Mouse (Mus musculus): ENCODE measurements around the gene Lin28a. TPM values are rescaled to one million over a fixed set of nuclear protein-coding genes. Genes with fewer than 3 reads are reported as not detected.

Gene Lin28a
- polyA plus RNA-seq, 1 experiment: not detected

DNA sequence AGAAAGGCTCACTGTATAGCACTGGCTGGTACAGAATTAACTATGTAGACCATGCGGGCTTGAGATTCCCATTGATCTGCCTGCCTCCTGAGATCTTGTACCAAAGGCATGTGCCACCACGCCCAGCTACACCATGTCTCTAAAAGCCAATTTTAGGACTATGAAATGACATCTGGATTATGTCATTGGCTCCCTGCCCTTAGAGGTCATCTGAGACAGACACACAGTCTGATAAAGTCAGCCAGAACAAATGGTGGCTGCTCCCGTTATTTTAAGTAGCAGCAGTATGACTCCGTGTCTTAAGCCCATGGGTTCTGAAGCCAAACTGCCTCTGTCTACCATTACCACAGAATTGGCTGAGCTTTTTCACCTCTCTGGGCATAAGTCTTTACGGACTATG is 38.1 kb downstream of the Lin28a start:
- Histone ChIP-seq H3K4me1 (ENCODE audit: control insufficient read depth, insufficient read depth, low read length) (no peaks in the 10 kb centered on the region), H3K4me3 (ENCODE audit: insufficient read depth, low read depth, low read length) (no peak overlapping the region), H3K27ac (ENCODE audit: insufficient read depth, low read depth, low read length) (no peak overlapping the region), H3K27me3 (replicated peaks; ENCODE audit: control insufficient read depth, insufficient read depth, low read length) (no peaks in the 10 kb centered on the region), H3K36me3 (ENCODE audit: control insufficient read depth, insufficient read depth, low read length) (no peaks in the 10 kb centered on the region; the same call in 1 of the 2 replicates)
- DNase-seq: no peak
- 85% methylated on average over 5 of the region's 5 CpGs for whole genome bisulfite sequencing
- no peak for TF ChIP-seq POLR2A (IDR thresholded peaks at IDR 0.05; ENCODE audit: low read depth, low read length)
- no peak for TF ChIP-seq CTCF (conservative IDR thresholded peaks at IDR 0.05; ENCODE audit: insufficient read depth, insufficient read length, low read depth, low read length)

DNA sequence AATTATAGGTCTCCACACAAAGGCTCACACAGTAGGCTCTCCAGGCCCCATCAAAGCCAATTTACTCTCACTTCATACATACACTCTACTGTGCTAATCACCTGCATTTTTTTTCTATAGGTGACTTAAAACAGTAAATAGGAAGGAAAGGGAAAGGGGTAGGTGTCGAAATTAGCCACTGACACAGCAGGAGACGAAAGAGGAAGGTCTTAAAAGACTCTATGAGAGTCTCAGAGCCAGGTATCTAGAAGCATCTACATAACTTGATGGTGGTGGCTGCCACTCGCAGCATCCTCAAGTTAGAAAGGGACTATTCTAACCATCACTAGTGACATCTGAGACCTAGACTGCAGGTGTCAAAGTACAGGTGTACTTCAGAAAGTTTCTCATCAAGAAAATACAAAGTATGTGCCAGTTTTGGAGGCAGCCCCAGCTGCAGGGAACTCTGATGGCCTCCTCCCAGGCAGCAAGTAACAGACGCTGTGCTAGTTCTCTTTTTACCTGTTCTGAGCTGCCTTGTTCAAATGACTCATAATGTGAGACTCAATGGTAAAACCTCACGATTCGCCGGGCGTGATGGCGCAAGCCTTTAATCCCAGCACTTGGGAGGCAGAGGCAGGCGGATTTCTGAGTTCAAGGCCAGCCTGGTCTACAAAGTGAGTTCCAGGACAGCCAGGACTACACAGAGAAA is 40.5 kb downstream of the Lin28a start:
- Histone ChIP-seq H3K36me3 (ENCODE audit: control insufficient read depth, insufficient read depth, low read length) (no peaks in the 10 kb centered on the region; the same call in 1 of the 2 replicates), H3K27me3 (replicated peaks; ENCODE audit: control insufficient read depth, insufficient read depth, low read length) (no peaks in the 10 kb centered on the region), H3K4me3 (ENCODE audit: insufficient read depth, low read depth, low read length) (no peak overlapping the region), H3K4me1 (ENCODE audit: control insufficient read depth, insufficient read depth, low read length) (no peaks in the 10 kb centered on the region), H3K27ac (ENCODE audit: insufficient read depth, low read depth, low read length) (no peak overlapping the region)
- DNase-seq: no peak
- WGBS: 96% methylated on average over 10 of the region's 10 CpGs
- TF ChIP-seq CTCF (conservative IDR thresholded peaks at IDR 0.05; ENCODE audit: insufficient read depth, insufficient read length, low read depth, low read length) (no peak), POLR2A (IDR thresholded peaks at IDR 0.05; ENCODE audit: low read depth, low read length) (no peak)

DNA sequence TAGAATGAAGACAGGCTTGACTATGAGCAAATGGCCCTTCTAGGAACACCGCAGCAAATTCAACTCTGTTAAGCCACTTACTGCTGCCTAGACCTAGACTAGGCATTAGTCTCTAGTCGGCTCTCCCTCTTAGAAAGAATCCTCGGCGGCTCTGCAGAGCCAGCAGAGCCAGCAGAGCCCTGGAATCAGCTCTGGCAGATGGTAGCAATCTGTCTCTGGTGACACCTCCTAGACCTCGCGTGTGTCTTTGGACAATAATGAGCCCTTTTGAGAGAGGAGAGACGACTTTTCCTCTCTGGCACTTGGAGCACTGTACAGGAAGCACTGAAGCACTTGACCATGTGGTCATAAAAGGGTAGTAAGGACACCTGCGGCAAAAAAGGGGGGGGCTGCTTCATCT is 46.9 kb downstream of the Lin28a start:
- no peak overlapping the region for H3K4me3 ChIP-seq (ENCODE audit: insufficient read depth, low read depth, low read length)
- TF ChIP-seq POLR2A (IDR thresholded peaks at IDR 0.05; ENCODE audit: low read depth, low read length): no peak
- no peak for TF ChIP-seq CTCF (conservative IDR thresholded peaks at IDR 0.05; ENCODE audit: insufficient read depth, insufficient read length, low read depth, low read length)
- 65% methylated on average over 8 of the region's 8 CpGs for WGBS
- no peaks in the 10 kb centered on the region for H3K36me3 ChIP-seq (ENCODE audit: control insufficient read depth, insufficient read depth, low read length)
- H3K27ac ChIP-seq (ENCODE audit: insufficient read depth, low read depth, low read length): no peak overlapping the region
- H3K27me3 ChIP-seq (replicated peaks; ENCODE audit: control insufficient read depth, insufficient read depth, low read length): no peaks in the 10 kb centered on the region
- peaks cover 2% of the 10 kb centered on the region; the same call in 1 of the 2 replicates for H3K4me1 ChIP-seq (ENCODE audit: control insufficient read depth, insufficient read depth, low read length)
- DNase-seq: no peak

DNA sequence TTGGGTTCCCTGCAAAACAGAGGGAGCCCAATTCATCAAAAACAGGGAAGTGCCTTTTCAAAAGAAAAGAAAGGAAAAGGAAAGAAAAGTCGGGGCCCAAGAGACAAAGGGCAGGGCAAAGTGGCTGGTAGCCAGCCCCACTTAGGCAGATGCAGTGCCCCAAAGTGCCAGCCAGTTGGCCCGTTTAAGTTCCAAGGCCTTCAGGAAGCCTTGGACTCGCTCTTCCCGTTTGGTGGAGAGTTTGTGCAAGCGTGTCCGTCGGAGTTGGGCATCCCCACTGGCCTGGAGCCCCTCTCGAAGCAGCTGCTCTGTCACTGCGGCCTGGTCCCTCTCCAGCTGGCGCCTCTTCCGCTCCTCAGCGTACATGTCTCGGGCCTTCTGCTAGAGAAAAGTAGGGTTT is 47.8 kb downstream of the Lin28a start:
- no peaks in the 10 kb centered on the region for H3K36me3 ChIP-seq (ENCODE audit: control insufficient read depth, insufficient read depth, low read length)
- no peak for DNase-seq
- H3K4me3 ChIP-seq (ENCODE audit: insufficient read depth, low read depth, low read length): no peak overlapping the region
- H3K4me1 ChIP-seq (ENCODE audit: control insufficient read depth, insufficient read depth, low read length): peaks cover 4% of the 10 kb centered on the region; the same call in 1 of the 2 replicates
- TF ChIP-seq CTCF (conservative IDR thresholded peaks at IDR 0.05; ENCODE audit: insufficient read depth, insufficient read length, low read depth, low read length) (no peak), POLR2A (IDR thresholded peaks at IDR 0.05; ENCODE audit: low read depth, low read length) (no peak)
- no peaks in the 10 kb centered on the region for H3K27me3 ChIP-seq (replicated peaks; ENCODE audit: control insufficient read depth, insufficient read depth, low read length)
- 84% methylated on average over 13 of the region's 13 CpGs for WGBS
- no peak overlapping the region for H3K27ac ChIP-seq (ENCODE audit: insufficient read depth, low read depth, low read length)

DNA sequence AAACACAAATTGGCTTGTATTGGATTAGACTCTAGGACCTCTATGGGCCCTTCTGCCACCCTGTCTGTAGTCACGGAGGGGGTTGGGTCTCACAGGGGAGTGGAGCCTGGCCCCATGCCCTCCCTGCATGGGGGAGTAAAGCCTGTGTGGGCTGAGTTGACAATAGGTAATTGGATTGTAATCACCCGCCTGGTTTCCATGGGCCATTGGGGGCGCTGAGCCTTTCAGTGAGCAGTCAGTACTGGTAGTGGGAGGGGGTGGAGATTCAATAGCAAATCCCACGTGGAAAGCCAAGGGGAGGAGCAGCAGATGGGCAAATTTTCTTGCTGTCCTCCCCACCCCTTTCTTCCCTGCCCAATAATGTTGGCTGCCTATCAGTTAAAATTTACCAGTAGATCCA is 48.4 kb downstream of the Lin28a start:
- Histone ChIP-seq H3K36me3 (ENCODE audit: control insufficient read depth, insufficient read depth, low read length) (no peaks in the 10 kb centered on the region; the same call in 1 of the 2 replicates), H3K27ac (ENCODE audit: insufficient read depth, low read depth, low read length) (no peak overlapping the region), H3K4me1 (ENCODE audit: control insufficient read depth, insufficient read depth, low read length) (peaks cover 4% of the 10 kb centered on the region; the same call in 1 of the 2 replicates), H3K4me3 (ENCODE audit: insufficient read depth, low read depth, low read length) (no peak overlapping the region), H3K27me3 (replicated peaks; ENCODE audit: control insufficient read depth, insufficient read depth, low read length) (no peaks in the 10 kb centered on the region)
- 58% methylated on average over 4 of the region's 4 CpGs for WGBS
- DNase-seq: no peak
- no peak for TF ChIP-seq CTCF (conservative IDR thresholded peaks at IDR 0.05; ENCODE audit: insufficient read depth, insufficient read length, low read depth, low read length)
- TF ChIP-seq POLR2A (IDR thresholded peaks at IDR 0.05; ENCODE audit: low read depth, low read length): no peak

DNA sequence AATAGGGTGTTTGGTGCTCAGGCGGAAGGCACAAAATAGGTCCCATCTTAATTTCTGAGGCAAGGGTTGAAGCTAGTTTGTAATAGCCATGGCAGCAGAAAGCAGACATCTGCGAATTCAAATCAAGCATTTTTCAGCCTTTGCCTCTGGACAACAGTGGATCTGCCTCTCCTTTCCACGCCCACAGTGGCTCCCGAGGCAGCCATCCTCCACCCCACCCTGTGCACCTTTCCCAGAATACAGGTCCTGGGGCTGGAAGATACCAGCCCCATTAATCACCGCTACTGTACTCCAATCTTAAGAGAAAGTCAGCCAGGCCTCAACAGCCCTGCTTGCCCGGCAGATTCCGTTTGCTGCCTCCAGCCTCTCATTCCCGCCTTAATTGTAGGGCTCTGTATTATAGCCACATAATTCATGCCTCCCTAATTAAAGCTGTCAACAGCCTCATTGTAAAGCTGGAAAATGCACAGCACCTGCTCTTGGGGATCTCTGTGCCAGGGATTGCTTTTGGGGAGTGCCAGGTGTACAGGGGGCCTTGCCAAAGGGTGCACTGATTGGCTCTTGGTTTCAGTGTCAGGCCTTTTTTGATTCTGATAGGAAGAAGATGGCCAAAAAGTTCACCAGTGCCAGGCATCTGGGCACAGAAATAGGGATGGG is 49.4 kb downstream of the Lin28a start:
- Histone ChIP-seq H3K27ac (ENCODE audit: insufficient read depth, low read depth, low read length) (no peak overlapping the region), H3K36me3 (ENCODE audit: control insufficient read depth, insufficient read depth, low read length) (no peaks in the 10 kb centered on the region; the same call in 1 of the 2 replicates), H3K27me3 (replicated peaks; ENCODE audit: control insufficient read depth, insufficient read depth, low read length) (no peaks in the 10 kb centered on the region), H3K4me1 (ENCODE audit: control insufficient read depth, insufficient read depth, low read length) (peaks cover 4% of the 10 kb centered on the region; the same call in 1 of the 2 replicates), H3K4me3 (ENCODE audit: insufficient read depth, low read depth, low read length) (no peak overlapping the region)
- no peak for DNase-seq
- WGBS: 69% methylated on average over 8 of the region's 8 CpGs
- TF ChIP-seq POLR2A (IDR thresholded peaks at IDR 0.05; ENCODE audit: low read depth, low read length) (no peak), CTCF (conservative IDR thresholded peaks at IDR 0.05; ENCODE audit: insufficient read depth, insufficient read length, low read depth, low read length) (no peak)

All from kidney, adult 2 months (tissue).